Mouse (Mus musculus): Measurements from ENCODE around the gene Prkn. TPM values are rescaled to one million over a fixed set of nuclear protein-coding genes. Genes with fewer than 3 reads are reported as not detected.

The Prkn gene
- polyA plus RNA-seq, 1 experiment: 0.58 TPM

GRCm38 (mm10) chr17:11680456-11680855 is 840.3 kb downstream of the Prkn start:
- H3K27ac ChIP-seq (ENCODE audit: insufficient read depth, low read depth, low read length): no peak overlapping the region
- no peaks in the 10 kb centered on the region for H3K4me1 ChIP-seq (ENCODE audit: control insufficient read depth, insufficient read depth, insufficient read length, low read length)
- H3K27me3 ChIP-seq (ENCODE audit: control insufficient read depth, insufficient read depth, low read length): no peaks in the 10 kb centered on the region
- no peak for TF ChIP-seq CTCF (IDR thresholded peaks at IDR 0.05; ENCODE audit: extremely low read depth, insufficient read length, insufficient replicate concordance, low read depth, low read length)
- no peak for TF ChIP-seq POLR2A (IDR thresholded peaks at IDR 0.05; ENCODE audit: low read depth, low read length)
- no peaks in the 10 kb centered on the region for H3K36me3 ChIP-seq (ENCODE audit: control insufficient read depth, insufficient read depth, low read length)
- H3K4me3 ChIP-seq (ENCODE audit: low read depth, low read length): no peak overlapping the region
- WGBS: 70% methylated on average over 9 of the region's 9 CpGs

- no peak for TF ChIP-seq CTCF (IDR thresholded peaks at IDR 0.05; ENCODE audit: extremely low read depth, insufficient read length, insufficient replicate concordance, low read depth, low read length)
- no peak for TF ChIP-seq POLR2A (IDR thresholded peaks at IDR 0.05; ENCODE audit: low read depth, low read length)
- Histone ChIP-seq H3K4me3 (ENCODE audit: low read depth, low read length) (no peak overlapping the region), H3K27ac (ENCODE audit: insufficient read depth, low read depth, low read length) (no peak overlapping the region), H3K27me3 (ENCODE audit: control insufficient read depth, insufficient read depth, low read length) (no peaks in the 10 kb centered on the region), H3K4me1 (ENCODE audit: control insufficient read depth, insufficient read depth, insufficient read length, low read length) (no peaks in the 10 kb centered on the region), H3K36me3 (ENCODE audit: control insufficient read depth, insufficient read depth, low read length) (no peaks in the 10 kb centered on the region)
- 66% methylated on average over 11 of the region's 11 CpGs for WGBS
Measured at GRCm38 (mm10) chr17:11681825-11682372, 841.7 kb downstream of the Prkn start.

GRCm38 (mm10) chr17:11705005-11705404 is 864.8 kb downstream of the Prkn start:
- Histone ChIP-seq H3K4me3 (ENCODE audit: low read depth, low read length) (no peak overlapping the region), H3K27ac (ENCODE audit: insufficient read depth, low read depth, low read length) (no peak overlapping the region), H3K4me1 (ENCODE audit: control insufficient read depth, insufficient read depth, insufficient read length, low read length) (no peaks in the 10 kb centered on the region), H3K27me3 (ENCODE audit: control insufficient read depth, insufficient read depth, low read length) (no peaks in the 10 kb centered on the region), H3K36me3 (ENCODE audit: control insufficient read depth, insufficient read depth, low read length) (no peaks in the 10 kb centered on the region)
- 84% methylated on average over 4 of the region's 4 CpGs for WGBS
- no peak for TF ChIP-seq CTCF (IDR thresholded peaks at IDR 0.05; ENCODE audit: extremely low read depth, insufficient read length, insufficient replicate concordance, low read depth, low read length)

- WGBS: 79% methylated on average over 9 of the region's 9 CpGs
- TF ChIP-seq POLR2A (IDR thresholded peaks at IDR 0.05; ENCODE audit: low read depth, low read length): no peak
- no peak for TF ChIP-seq CTCF (IDR thresholded peaks at IDR 0.05; ENCODE audit: extremely low read depth, insufficient read length, insufficient replicate concordance, low read depth, low read length)
- Histone ChIP-seq H3K4me1 (ENCODE audit: control insufficient read depth, insufficient read depth, insufficient read length, low read length) (no peaks in the 10 kb centered on the region), H3K36me3 (ENCODE audit: control insufficient read depth, insufficient read depth, low read length) (no peaks in the 10 kb centered on the region), H3K27me3 (ENCODE audit: control insufficient read depth, insufficient read depth, low read length) (no peaks in the 10 kb centered on the region), H3K27ac (ENCODE audit: insufficient read depth, low read depth, low read length) (no peak overlapping the region), H3K4me3 (ENCODE audit: low read depth, low read length) (no peak overlapping the region)
Measured at GRCm38 (mm10) chr17:11705761-11706160, 865.6 kb downstream of the Prkn start.

- no peak overlapping the region for H3K4me3 ChIP-seq (ENCODE audit: low read depth, low read length)
- 58% methylated on average over 4 of the region's 4 CpGs for WGBS
- no peaks in the 10 kb centered on the region for H3K27me3 ChIP-seq (ENCODE audit: control insufficient read depth, insufficient read depth, low read length)
- no peak overlapping the region for H3K27ac ChIP-seq (ENCODE audit: insufficient read depth, low read depth, low read length)
- no peaks in the 10 kb centered on the region for H3K36me3 ChIP-seq (ENCODE audit: control insufficient read depth, insufficient read depth, low read length)
- no peak for TF ChIP-seq POLR2A (IDR thresholded peaks at IDR 0.05; ENCODE audit: low read depth, low read length)
- no peak for TF ChIP-seq CTCF (IDR thresholded peaks at IDR 0.05; ENCODE audit: extremely low read depth, insufficient read length, insufficient replicate concordance, low read depth, low read length)
- H3K4me1 ChIP-seq (ENCODE audit: control insufficient read depth, insufficient read depth, insufficient read length, low read length): no peaks in the 10 kb centered on the region
Measured at GRCm38 (mm10) chr17:11712066-11712465, 871.9 kb downstream of the Prkn start.

- no peak for TF ChIP-seq POLR2A (IDR thresholded peaks at IDR 0.05; ENCODE audit: low read depth, low read length)
- no peak for TF ChIP-seq CTCF (IDR thresholded peaks at IDR 0.05; ENCODE audit: extremely low read depth, insufficient read length, insufficient replicate concordance, low read depth, low read length)
- Histone ChIP-seq H3K27ac (ENCODE audit: insufficient read depth, low read depth, low read length) (no peak overlapping the region), H3K4me3 (ENCODE audit: low read depth, low read length) (no peak overlapping the region), H3K36me3 (ENCODE audit: control insufficient read depth, insufficient read depth, low read length) (no peaks in the 10 kb centered on the region), H3K4me1 (ENCODE audit: control insufficient read depth, insufficient read depth, insufficient read length, low read length) (peaks cover 2% of the 10 kb centered on the region; the same call in 1 of the 2 replicates), H3K27me3 (ENCODE audit: control insufficient read depth, insufficient read depth, low read length) (no peaks in the 10 kb centered on the region)
- WGBS: 57% methylated on average over 6 of the region's 6 CpGs
Measured at GRCm38 (mm10) chr17:11719801-11720200, 879.6 kb downstream of the Prkn start.

- no peak for TF ChIP-seq CTCF (IDR thresholded peaks at IDR 0.05; ENCODE audit: extremely low read depth, insufficient read length, insufficient replicate concordance, low read depth, low read length)
- H3K36me3 ChIP-seq (ENCODE audit: control insufficient read depth, insufficient read depth, low read length): no peaks in the 10 kb centered on the region
- no peak overlapping the region for H3K4me3 ChIP-seq (ENCODE audit: low read depth, low read length)
- H3K4me1 ChIP-seq (ENCODE audit: control insufficient read depth, insufficient read depth, insufficient read length, low read length): peaks cover 2% of the 10 kb centered on the region; the same call in 1 of the 2 replicates
- H3K27me3 ChIP-seq (ENCODE audit: control insufficient read depth, insufficient read depth, low read length): no peaks in the 10 kb centered on the region
- 52% methylated on average over 5 of the region's 5 CpGs for WGBS
- H3K27ac ChIP-seq (ENCODE audit: insufficient read depth, low read depth, low read length): no peak overlapping the region
Measured at GRCm38 (mm10) chr17:11721906-11722305, 881.7 kb downstream of the Prkn start.

Data from small intestine, adult 2 months (tissue).